Mouse (Mus musculus): ENCODE measurements around the gene Dach1.

GRCm38 (mm10) chr14:98108764-98109163, 60.8 kb downstream of the Dach1 start:
- TF ChIP-seq POLR2A (IDR thresholded peaks at IDR 0.05; ENCODE audit: extremely low read depth, insufficient read depth, low read length) (no peak), CTCF (IDR thresholded peaks at IDR 0.05; ENCODE audit: extremely low read depth, insufficient read depth, low read length) (no peak)
